Mouse (Mus musculus) neutrophil, adult 65 days (primary cell): ENCODE results near the gene 1700067K01Rik. TPM values are rescaled to one million over a fixed set of nuclear protein-coding genes. Genes with fewer than 3 reads are reported as not detected.

Source experiments
- total RNA-seq: library from RNA; stranded (reverse); gene quantifications from 2 replicates; pipeline ENCODE4 v1.2.4, GENCODE M21; 2023

The 1700067K01Rik gene
- not detected in 2 replicates for total RNA-seq

DNA sequence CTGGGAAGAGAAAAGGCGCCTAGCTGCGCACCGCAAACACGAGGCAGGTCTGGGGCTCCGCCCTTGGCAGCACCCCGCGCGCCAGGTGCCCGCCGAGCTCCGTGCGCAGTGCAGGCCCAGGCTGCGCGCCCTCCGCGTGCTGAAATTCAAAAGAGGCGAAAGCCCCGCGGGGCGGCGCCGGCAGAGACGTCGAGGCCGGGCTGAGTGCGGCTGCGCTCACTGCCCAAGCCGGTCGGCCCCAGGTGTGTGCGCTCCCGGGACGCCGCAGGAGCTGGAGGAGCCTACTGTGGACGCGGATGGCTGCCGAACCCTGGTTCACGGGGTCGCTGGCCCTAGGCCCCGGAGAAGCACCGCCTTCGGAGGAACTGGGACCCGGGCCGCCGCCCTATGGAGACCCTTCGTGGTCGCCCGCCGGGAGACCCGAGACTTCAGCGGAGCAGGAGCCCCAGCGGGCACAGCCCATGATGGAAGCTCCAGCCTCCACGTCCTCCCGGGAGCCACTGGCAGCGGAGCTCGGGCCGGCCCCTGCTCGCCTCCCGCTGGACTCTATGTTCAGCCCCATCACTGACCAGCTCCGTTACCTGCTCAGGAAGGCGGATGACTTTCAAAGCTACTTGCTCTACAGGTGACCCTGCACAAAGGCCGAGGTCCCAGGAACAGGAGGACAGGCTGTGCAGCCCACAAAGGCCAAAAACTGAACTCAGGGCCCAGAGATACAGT, at the start of gene 1700067K01Rik:
TSS of gene 1700067K01Rik (plus strand) at position 222 of the 720 bp plus-strand sequence.

DNA sequence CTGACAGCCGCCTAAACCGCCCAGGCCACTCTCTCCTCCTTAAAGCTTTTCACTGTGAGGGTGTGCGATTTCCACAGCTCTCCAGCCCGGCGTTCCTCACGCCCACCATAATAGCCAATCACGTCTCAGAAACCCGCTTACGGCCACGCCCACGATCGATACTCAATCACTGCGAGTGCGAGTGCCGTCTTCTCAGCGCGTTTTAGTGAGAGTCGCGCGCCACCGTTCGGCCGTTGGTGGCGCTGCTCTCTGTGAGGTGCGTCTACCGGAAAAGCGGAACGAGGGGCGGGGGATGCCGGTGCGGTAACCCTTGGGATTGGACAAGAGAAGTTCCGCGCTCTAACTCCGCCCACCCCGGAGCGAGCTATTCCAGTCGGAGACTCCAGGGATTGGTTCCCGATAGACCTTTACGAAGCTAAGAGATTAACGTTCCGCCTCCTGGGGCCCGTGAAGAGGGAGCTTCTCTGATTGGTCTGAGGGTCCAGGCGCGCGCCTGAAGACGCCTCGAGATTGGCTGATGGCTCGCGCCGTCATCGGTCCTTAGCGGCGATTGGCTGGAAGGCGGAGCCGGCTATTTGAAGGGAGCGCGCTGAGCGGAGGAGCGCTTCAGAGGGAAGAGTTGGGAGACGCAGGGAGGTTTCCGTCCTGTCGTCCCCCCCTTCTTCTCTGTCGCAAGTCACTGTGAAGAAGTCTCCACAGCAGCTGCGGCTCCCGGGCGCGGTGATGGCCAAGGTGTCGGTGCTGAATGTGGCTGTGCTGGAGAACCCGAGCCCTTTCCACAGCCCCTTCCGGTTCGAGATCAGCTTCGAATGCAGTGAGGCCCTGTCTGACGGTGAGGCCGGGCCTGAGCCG, 46.0 kb upstream of the 1700067K01Rik start, which contains the start of the genes Gm10644 and Asf1b:
TSS of gene Gm10644 (minus strand) at position 100 of the 852 bp plus-strand sequence.
TSS of gene Asf1b (plus strand) at position 402 of the 852 bp plus-strand sequence.

DNA sequence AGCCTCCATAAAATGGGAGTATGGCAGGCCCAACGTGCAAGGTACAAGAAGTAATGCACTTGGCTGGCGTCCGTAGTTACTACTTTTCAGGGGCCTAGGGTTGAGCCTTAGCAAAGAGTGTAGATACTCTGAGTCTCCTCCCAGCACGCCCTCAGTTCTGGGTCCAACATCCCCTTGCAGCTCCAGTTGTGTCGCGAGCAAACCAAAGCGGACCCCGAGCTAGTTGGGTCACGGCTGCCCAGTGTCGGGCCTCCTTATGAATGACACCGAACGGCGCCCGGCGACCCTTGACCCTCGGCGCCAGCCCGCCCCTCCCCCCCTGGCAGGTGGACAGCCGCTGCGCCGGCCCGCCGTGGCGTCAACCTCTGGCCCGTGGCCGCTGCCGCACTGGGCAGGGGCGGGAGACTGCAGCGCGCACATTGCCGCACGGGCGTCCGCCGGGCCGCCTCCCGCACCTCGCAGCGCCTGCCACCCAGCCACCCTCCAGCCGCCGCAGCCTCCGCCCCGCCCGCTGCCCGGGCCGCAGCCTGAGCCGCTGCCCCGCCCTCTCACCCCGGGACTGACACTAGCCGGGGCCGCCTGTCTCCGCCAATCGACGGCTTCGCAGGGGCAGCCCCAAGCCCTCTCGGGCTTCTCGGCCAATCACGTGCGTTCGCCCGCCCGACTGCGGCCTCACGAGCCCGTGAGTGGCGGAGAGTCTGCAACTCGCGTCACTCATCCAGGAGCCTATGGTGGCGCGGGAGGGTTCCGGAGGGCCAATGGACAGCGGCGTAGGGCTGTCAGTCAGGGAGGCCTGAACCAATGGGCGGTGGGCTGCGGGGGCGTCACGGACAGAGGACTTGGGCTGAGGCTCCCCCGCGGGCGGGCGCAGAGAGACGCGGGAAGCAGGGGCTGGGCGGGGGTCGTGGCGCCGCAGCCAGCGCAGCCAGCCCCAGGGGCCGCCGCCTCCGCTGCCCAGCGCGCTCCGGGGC, 28.9 kb upstream of the 1700067K01Rik start, which contains the start of gene Prkaca:
TSS of gene Prkaca (plus strand) at position 844 of the 971 bp plus-strand sequence.

DNA sequence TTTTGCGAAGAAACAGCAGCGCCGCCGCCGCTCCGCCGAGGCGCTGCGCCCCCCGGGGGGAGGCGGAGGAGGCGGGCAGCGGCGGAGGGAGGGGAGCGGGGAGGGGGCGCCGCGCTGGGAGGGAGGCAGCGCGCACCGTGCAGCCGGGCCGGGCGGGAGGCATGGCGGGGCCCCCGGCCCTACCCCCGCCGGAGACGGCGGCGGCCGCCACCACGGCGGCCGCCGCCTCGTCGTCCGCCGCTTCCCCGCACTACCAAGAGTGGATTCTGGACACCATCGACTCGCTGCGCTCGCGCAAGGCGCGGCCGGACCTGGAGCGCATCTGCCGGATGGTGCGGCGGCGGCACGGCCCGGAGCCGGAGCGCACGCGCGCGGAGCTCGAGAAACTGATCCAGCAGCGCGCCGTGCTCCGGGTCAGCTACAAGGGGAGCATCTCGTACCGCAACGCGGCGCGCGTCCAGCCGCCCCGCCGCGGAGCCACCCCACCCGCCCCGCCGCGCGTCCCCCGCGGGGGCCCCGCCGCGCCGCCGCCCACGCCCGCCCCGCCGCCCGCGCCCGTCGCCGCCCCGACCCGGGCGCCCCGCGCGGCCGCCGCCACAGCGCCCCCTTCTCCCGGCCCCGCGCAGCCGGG, 3.7 kb upstream of the 1700067K01Rik start, which contains the start of gene Samd1:
TSS of gene Samd1 (plus strand) at position 162 of the 631 bp plus-strand sequence.

DNA sequence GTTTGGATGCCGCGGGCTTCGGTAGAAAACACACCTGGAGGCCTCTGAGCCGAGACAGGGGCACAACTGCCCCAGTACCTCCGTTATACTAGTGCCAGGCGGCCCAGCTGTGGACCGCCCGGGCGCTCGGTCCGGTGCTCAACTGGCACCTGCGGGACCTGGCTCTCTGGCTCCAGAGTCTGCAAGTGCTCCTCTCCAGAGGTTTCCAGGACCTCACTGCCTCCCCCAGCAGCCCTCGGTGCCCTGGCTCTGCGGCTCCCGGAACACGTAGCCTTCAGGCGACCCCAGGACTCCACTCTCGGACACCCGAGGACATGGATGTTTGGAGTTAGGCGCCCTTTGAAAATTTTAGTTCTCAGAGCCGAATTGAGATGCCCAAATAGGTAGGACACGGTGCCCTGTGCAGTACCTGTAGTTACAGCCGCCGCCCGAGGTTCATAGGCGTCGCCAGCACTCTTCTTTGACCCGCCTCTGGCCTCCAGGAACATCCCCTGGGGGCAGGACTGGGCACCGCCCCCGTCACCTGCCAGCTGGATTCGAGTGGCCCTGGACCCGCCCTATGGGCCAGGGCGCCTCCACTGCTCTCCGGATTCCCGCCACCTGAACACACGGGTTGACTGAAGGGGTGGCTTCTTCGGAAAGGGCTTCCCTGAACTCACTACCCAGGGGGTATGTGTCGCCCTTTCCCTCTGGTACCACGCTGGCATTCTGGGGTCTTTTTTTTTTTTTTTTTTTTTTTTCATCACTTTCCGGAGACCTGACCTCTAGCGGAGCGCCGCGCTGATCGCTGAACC, 10.6 kb downstream of the 1700067K01Rik start, which contains the start of gene 2210011C24Rik:
TSS of gene 2210011C24Rik (minus strand) at position 467 of the 794 bp plus-strand sequence.

DNA sequence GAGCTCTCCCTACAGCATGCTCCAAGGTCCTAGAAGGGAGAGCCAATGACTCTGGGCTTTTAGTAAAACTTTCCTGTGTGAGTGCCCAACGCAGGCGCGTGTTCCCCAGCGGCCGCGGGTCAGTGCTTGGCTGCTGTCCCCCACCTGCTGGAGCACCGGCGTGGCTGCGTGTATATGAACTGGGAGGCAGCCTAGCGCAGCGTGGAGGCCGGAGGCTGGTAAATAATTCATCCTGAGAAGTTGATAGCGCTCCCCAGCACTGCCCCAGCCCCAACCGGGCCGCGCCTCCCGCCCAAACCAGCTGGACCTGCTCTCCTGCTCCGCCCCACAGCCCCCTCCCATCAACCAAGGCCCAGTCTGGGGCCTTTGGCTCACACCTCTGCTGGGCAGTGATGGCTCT, 19.8 kb downstream of the 1700067K01Rik start, which contains the start of gene Palm3:
TSS of gene Palm3 (plus strand) at position 376 of the 400 bp plus-strand sequence.

DNA sequence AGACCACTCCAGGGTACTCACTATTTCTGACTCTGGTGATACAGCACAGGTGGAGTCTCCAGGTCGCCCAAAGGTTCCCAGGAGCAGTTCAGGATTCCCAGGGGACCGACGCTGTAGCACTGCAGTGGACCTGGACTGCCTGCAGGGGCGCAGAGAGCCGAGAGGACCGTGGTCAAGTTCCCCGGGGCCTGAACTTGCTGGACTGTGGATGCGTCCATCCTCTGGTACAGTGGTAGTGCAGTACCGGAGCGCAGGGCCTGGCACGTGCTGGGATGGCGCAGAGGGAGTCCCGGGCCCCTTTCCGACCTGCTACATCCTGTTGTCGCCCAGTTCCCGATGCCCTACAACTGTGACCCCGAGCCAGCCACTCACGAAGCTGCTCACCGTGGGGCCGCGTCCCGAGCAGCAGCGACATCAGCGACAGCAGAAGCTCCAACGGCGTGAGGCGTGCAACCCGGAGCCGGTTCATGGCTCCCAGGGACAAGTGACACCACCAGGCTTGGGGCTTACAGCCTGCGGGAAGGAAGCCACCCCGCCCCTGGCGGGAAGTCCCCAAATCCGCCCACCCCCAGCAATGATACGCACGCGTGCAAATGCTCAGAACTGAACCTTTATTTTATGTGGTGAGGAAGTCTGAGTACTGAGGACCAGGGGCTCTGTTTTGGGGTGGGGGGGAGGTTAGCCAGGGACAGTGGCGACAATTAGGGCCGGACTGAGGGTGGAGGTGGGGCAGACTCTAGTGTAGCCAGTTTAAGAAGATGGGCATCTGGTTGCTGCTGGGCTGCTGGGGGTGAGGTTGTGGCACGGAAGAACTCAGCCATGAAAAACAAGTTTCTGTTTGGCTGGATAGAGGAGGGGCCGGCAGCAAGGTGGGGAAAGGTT, 41.0 kb downstream of the 1700067K01Rik start, which contains the start of gene Il27ra:
TSS of gene Il27ra (minus strand) at position 524 of the 882 bp plus-strand sequence.

DNA sequence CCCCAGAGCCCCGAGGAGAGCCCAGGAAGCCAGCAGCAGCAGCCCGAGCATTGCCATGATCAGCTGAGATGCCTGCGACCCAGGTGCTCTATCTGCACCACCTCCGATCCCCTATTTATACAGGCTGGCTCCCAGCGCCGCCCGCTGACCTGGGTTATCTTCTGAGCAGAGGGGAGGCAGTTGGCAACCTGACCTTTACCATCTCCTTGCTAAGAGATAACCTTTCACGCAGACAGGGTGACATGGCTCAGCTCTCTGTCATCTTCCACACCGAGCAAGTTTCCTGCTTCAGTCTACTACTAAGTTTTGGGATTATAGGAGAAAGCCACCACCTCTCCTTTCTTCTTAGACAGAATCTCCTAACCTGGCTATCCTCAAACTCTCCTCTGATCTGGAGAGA, 43.6 kb downstream of the 1700067K01Rik start, which contains the start of gene Rln3:
TSS of gene Rln3 (minus strand) at position 101 of the 400 bp plus-strand sequence.

Other genes starting within 250 kb of the 1700067K01Rik start
- 1.8 and 2.1 TPM in 2 replicates for gene Adgrl1, start 101.4 kb upstream of the 1700067K01Rik start, total RNA-seq
- 0.16 TPM in 1 of 2 replicates, not detected in the other for gene Gm10644, start 46.3 kb upstream of the 1700067K01Rik start, total RNA-seq
- 39.2 and 41.4 TPM in 2 replicates for gene Asf1b, start 46.0 kb upstream of the 1700067K01Rik start, total RNA-seq
- gene Prkaca, start 28.5 kb upstream of the 1700067K01Rik start, total RNA-seq, result 29.2 and 30.6 TPM in 2 replicates
- gene Samd1, start 3.8 kb upstream of the 1700067K01Rik start, total RNA-seq, result 28.4 and 32.0 TPM in 2 replicates
- gene 2210011C24Rik, start 10.7 kb downstream of the 1700067K01Rik start, total RNA-seq, result not detected in 2 replicates
- 0.16 TPM in 1 of 2 replicates, not detected in the other for gene Palm3, start 20.0 kb downstream of the 1700067K01Rik start, total RNA-seq
- 0.77 and 1.6 TPM in 2 replicates for gene Il27ra, start 41.1 kb downstream of the 1700067K01Rik start, total RNA-seq
- not detected in 2 replicates for gene Rln3, start 43.5 kb downstream of the 1700067K01Rik start, total RNA-seq
- gene Gm10643, start 63.6 kb downstream of the 1700067K01Rik start, total RNA-seq, result 2.9 and 3.0 TPM in 2 replicates
- 61.0 and 67.9 TPM in 2 replicates for gene Rfx1, start 65.3 kb downstream of the 1700067K01Rik start, total RNA-seq
- gene Dcaf15, start 103.3 kb downstream of the 1700067K01Rik start, total RNA-seq, result 24.7 and 26.8 TPM in 2 replicates
- 0.28 TPM in 1 of 2 replicates, not detected in the other for gene Podnl1, start 124.5 kb downstream of the 1700067K01Rik start, total RNA-seq
- gene Cc2d1a, start 146.4 kb downstream of the 1700067K01Rik start, total RNA-seq, result 14.9 and 20.3 TPM in 2 replicates
- gene 4930432K21Rik, start 146.5 kb downstream of the 1700067K01Rik start, total RNA-seq, result 0.28 TPM in 1 of 2 replicates, not detected in the other
- not detected in 2 replicates for gene Nanos3, start 183.7 kb downstream of the 1700067K01Rik start, total RNA-seq
- gene Zswim4, start 235.6 kb downstream of the 1700067K01Rik start, total RNA-seq, result 85.3 and 107 TPM in 2 replicates
- gene D8Ertd738e, start 248.2 kb downstream of the 1700067K01Rik start, total RNA-seq, result 179 and 201 TPM in 2 replicates